Mouse (Mus musculus): ENCODE results near the gene Yars2. TPM values are rescaled to one million over a fixed set of nuclear protein-coding genes. Genes with fewer than 3 reads are reported as not detected.

The Yars2 gene
- total RNA-seq, 2 experiments from 2014 or later, result 22.3 to 23.4 TPM

Other genes starting within 250 kb of the Yars2 start
- gene Pkp2, start 89.6 kb upstream of the Yars2 start, total RNA-seq (2021), result 10 to 100 TPM; 48.1 to 54.2 TPM
- gene Dnm1l, start 56.0 kb downstream of the Yars2 start, total RNA-seq (2021), result 100 to 1,000 TPM; 196 to 199 TPM